Mouse (Mus musculus): Measurements from ENCODE around the gene Cacng7. TPM values are rescaled to one million over a fixed set of nuclear protein-coding genes. Genes with fewer than 3 reads are reported as not detected.

The Cacng7 gene
- polyA plus RNA-seq, 1 experiment: not detected

DNA sequence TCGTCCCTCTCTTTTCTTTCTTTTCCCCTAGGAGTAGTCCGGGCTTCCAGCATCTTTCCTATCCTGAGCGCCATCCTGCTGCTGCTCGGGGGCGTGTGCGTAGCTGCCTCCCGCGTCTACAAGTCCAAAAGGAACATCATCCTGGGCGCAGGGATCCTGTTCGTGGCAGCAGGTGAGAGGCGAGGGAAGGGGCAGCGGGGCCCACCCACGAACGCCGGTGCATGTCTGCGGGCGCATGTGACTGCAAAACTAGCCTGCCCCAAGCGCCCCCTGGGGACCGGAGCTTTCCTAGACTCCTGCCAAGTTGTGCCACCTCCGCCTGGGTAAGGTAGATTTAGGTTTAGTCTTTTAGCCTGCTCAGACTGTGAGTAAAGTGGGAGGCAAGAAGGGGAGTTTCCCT is 79.3 kb downstream of the Cacng7 start:
- no peaks in the 10 kb centered on the region for H3K4me1 ChIP-seq (ENCODE audit: control insufficient read depth)
- peaks cover 65% of the 10 kb centered on the region for H3K27me3 ChIP-seq (ENCODE audit: control insufficient read depth)
- no peaks in the 10 kb centered on the region for H3K36me3 ChIP-seq (ENCODE audit: control insufficient read depth)
- TF ChIP-seq TAL1 (IDR thresholded peaks at IDR 0.05; ENCODE audit: low read length) (no peak), GATA1 (IDR thresholded peaks at IDR 0.05; ENCODE audit: low read length) (no peak)
- no peak overlapping the region for H3K4me3 ChIP-seq (replicated peaks)
- no peaks in the 10 kb centered on the region for H3K9me3 ChIP-seq (ENCODE audit: control insufficient read depth, low read length)

- TF ChIP-seq GATA1 (IDR thresholded peaks at IDR 0.05; ENCODE audit: low read length) (no peak), TAL1 (IDR thresholded peaks at IDR 0.05; ENCODE audit: low read length) (no peak)
- H3K4me3 ChIP-seq (replicated peaks): no peak overlapping the region
- no peaks in the 10 kb centered on the region for H3K9me3 ChIP-seq (ENCODE audit: control insufficient read depth, low read length)
- no peaks in the 10 kb centered on the region for H3K4me1 ChIP-seq (ENCODE audit: control insufficient read depth)
- H3K36me3 ChIP-seq (ENCODE audit: control insufficient read depth): no peaks in the 10 kb centered on the region
- peaks cover 74% of the 10 kb centered on the region for H3K27me3 ChIP-seq (ENCODE audit: control insufficient read depth)
Measured at GRCm38 (mm10) chr7:3414888-3415287, 82.1 kb downstream of the Cacng7 start.

GRCm38 (mm10) chr7:3415378-3415777 is 82.6 kb downstream of the Cacng7 start:
- H3K4me1 ChIP-seq (ENCODE audit: control insufficient read depth): no peaks in the 10 kb centered on the region
- no peak overlapping the region for H3K4me3 ChIP-seq (replicated peaks)
- no peaks in the 10 kb centered on the region for H3K9me3 ChIP-seq (ENCODE audit: control insufficient read depth, low read length)
- H3K36me3 ChIP-seq (ENCODE audit: control insufficient read depth): no peaks in the 10 kb centered on the region
- H3K27me3 ChIP-seq (ENCODE audit: control insufficient read depth): peaks cover 71% of the 10 kb centered on the region
- no peak for TF ChIP-seq GATA1 (IDR thresholded peaks at IDR 0.05; ENCODE audit: low read length)
- TF ChIP-seq TAL1 (IDR thresholded peaks at IDR 0.05; ENCODE audit: low read length): no peak

Other genes starting within 250 kb of the Cacng7 start
- not detected in 2 replicates for gene AU018091, start 163.8 kb upstream of the Cacng7 start, polyA plus RNA-seq (2012)
- gene Nlrp12, start 83.2 kb upstream of the Cacng7 start, polyA plus RNA-seq (2012): not detected in 2 replicates
- 0.04 TPM in 1 of 2 replicates, not detected in the other for gene Myadm, start 43.9 kb upstream of the Cacng7 start, polyA plus RNA-seq (2012)
- gene Prkcg, start 43.8 kb upstream of the Cacng7 start, polyA plus RNA-seq (2012): not detected in 2 replicates
- not detected in 2 replicates for gene Cacng8, start 57.7 kb downstream of the Cacng7 start, polyA plus RNA-seq (2012)
- not detected in 2 replicates for gene Cacng6, start 91.2 kb downstream of the Cacng7 start, polyA plus RNA-seq (2012)
- not detected in 2 replicates for gene Tarm1, start 169.7 kb downstream of the Cacng7 start, polyA plus RNA-seq (2012)

Data from erythroblast, embryonic 14.5 days (primary cell).